Mouse (Mus musculus) CH12.LX (cell line): Measurements from ENCODE around the gene Slc31a1. TPM values are rescaled to one million over a fixed set of nuclear protein-coding genes. Genes with fewer than 3 reads are reported as not detected.
A peak's percentile ranks its signal among the peaks of the same experiment; 100 is the strongest.

ENCODE experiments used
- DNase-seq: peaks from one replicate; pipeline ENCODE4 v3.0.0-alpha.2; 2013; ENCODE audit errors: extremely low read depth
- H3K27ac ChIP-seq: 2 replicates; pipeline ENCODE4 v1.5.1; 2012; ENCODE audit warnings: low read depth, mild to moderate bottlenecking, control low read depth, moderate library complexity; ENCODE audit not compliant: insufficient read depth
- H3K27me3 ChIP-seq: replicated peaks from 2 replicates; pipeline ENCODE3; 2012; ENCODE audit warnings: inconsistent platforms
- H3K36me3 ChIP-seq, 2 experiments: replicated peaks in 1 of 2; 2 replicates each; pipeline versions ENCODE3 to v1.6.1; 2012; ENCODE audit warnings: inconsistent platforms in 1 of 2, low read length in 1 of 2, mild to moderate bottlenecking in 1 of 2, mixed read lengths in 1 of 2, moderate library complexity in 1 of 2; ENCODE audit not compliant: control insufficient read depth in 1 of 2, insufficient read depth in 1 of 2
- H3K4me1 ChIP-seq, 2 experiments: 2 replicates each; pipeline ENCODE4 v1.6.1; 2012; ENCODE audit warnings: inconsistent platforms in 1 of 2, moderate library complexity in 1 of 2; ENCODE audit not compliant: insufficient read depth in 2 of 2, control insufficient read depth in 1 of 2
- H3K4me2 ChIP-seq: 2 replicates; pipeline ENCODE4 v1.6.1; 2012; ENCODE audit warnings: low read depth, mild to moderate bottlenecking, control low read depth; ENCODE audit not compliant: poor library complexity, insufficient read depth, severe bottlenecking
- H3K4me3 ChIP-seq, 3 experiments: fragments of 150-350 bp in 1 of 3; sonication (generic) in 1 of 3; replicated peaks in 1 of 3; 2 replicates each; pipeline versions ENCODE3 to v1.5.1; 2011 to 2012; ENCODE audit warnings: low read depth in 2 of 3, low read length in 2 of 3, mild to moderate bottlenecking in 2 of 3, moderate library complexity in 2 of 3, control low read depth in 1 of 3, improper control_type of control experiment in 1 of 3, inconsistent platforms in 1 of 3, mixed read lengths in 1 of 3; ENCODE audit not compliant: poor library complexity in 1 of 3
- H3K79me2 ChIP-seq: replicated peaks from 2 replicates; pipeline ENCODE4 v1.6.1; 2012; ENCODE audit warnings: mild to moderate bottlenecking, moderate library complexity; ENCODE audit not compliant: control insufficient read depth, poor library complexity, insufficient read depth, severe bottlenecking; ENCODE audit errors: extremely low read depth
- H3K9ac ChIP-seq: 2 replicates; pipeline ENCODE4 v1.6.1; 2012; ENCODE audit warnings: low read depth, mild to moderate bottlenecking, control low read depth, moderate library complexity; ENCODE audit not compliant: insufficient read depth
- H3K9me3 ChIP-seq: replicated peaks from 2 replicates; pipeline ENCODE3; 2012; ENCODE audit warnings: low read length, inconsistent platforms, mixed read lengths
- BHLHE40 ChIP-seq: IDR thresholded peaks from 2 replicates; pipeline ENCODE4 v1.6.1; 2011; ENCODE audit warnings: mild to moderate bottlenecking, low read depth, low read length, improper control_type of control experiment
- CHD1 ChIP-seq: IDR thresholded peaks from 2 replicates; pipeline ENCODE4 v1.6.1; 2012; ENCODE audit warnings: low read depth, low read length, improper control_type of control experiment, inconsistent platforms
- CHD2 ChIP-seq: IDR thresholded peaks from 2 replicates; pipeline ENCODE4 v1.6.1; 2011; ENCODE audit warnings: low read length, improper control_type of control experiment
- ELF1 ChIP-seq: IDR thresholded peaks from 2 replicates; pipeline ENCODE4 v1.6.1; 2014; ENCODE audit warnings: low read depth, mild to moderate bottlenecking, inconsistent platforms, low read length, improper control_type of control experiment
- EP300 ChIP-seq: IDR thresholded peaks from 2 replicates; pipeline ENCODE4 v1.6.1; 2011; ENCODE audit warnings: low read length, improper control_type of control experiment
- IRF4 ChIP-seq: IDR thresholded peaks from 2 replicates; pipeline ENCODE4 v1.6.1; 2014; ENCODE audit warnings: low read depth, mild to moderate bottlenecking, inconsistent platforms, low read length, improper control_type of control experiment
- MAX ChIP-seq: IDR thresholded peaks from 2 replicates; pipeline ENCODE4 v1.6.1; 2011; ENCODE audit warnings: low read length, improper control_type of control experiment
- MAZ ChIP-seq: IDR thresholded peaks from 2 replicates; pipeline ENCODE4 v1.6.1; 2012; ENCODE audit warnings: low read depth, mild to moderate bottlenecking, inconsistent platforms, low read length, improper control_type of control experiment, moderate library complexity
- MEF2A ChIP-seq: IDR thresholded peaks from 2 replicates; pipeline ENCODE4 v1.6.1; 2014; ENCODE audit warnings: low read depth, mild to moderate bottlenecking, inconsistent platforms, low read length, improper control_type of control experiment, borderline replicate concordance
- MXI1 ChIP-seq: IDR thresholded peaks from 2 replicates; pipeline ENCODE4 v1.6.1; 2011; ENCODE audit warnings: mild to moderate bottlenecking, low read depth, low read length, improper control_type of control experiment
- MYC ChIP-seq: IDR thresholded peaks from 2 replicates; pipeline ENCODE4 v1.6.1; 2011; ENCODE audit warnings: low read depth, mild to moderate bottlenecking, improper control_type of control experiment, low read length
- SMC3 ChIP-seq: IDR thresholded peaks from 2 replicates; pipeline ENCODE4 v1.6.1; 2011; ENCODE audit warnings: low read depth, low read length, improper control_type of control experiment
- TBP ChIP-seq: conservative IDR thresholded peaks from 2 replicates; pipeline ENCODE4 v1.6.1; 2011; ENCODE audit warnings: low read depth, low read length, improper control_type of control experiment
- TCF12 ChIP-seq: IDR thresholded peaks from 2 replicates; pipeline ENCODE4 v1.6.1; 2014; ENCODE audit warnings: low read depth, mild to moderate bottlenecking, inconsistent platforms, low read length, improper control_type of control experiment
- USF1 ChIP-seq: IDR thresholded peaks from 2 replicates; pipeline ENCODE4 v1.6.1; 2014; ENCODE audit warnings: low read depth, mild to moderate bottlenecking, inconsistent platforms, low read length, improper control_type of control experiment
- USF2 ChIP-seq: conservative IDR thresholded peaks from 2 replicates; pipeline ENCODE4 v1.6.1; 2011; ENCODE audit warnings: low read depth, low read length, improper control_type of control experiment
- ZC3H11A ChIP-seq: IDR thresholded peaks from 2 replicates; pipeline ENCODE4 v1.6.1; 2012; ENCODE audit warnings: low read depth, mild to moderate bottlenecking, inconsistent platforms, low read length, improper control_type of control experiment
- ZKSCAN1 ChIP-seq: IDR thresholded peaks from 2 replicates; pipeline ENCODE4 v1.6.1; 2012; ENCODE audit warnings: low read depth, inconsistent platforms, low read length, improper control_type of control experiment, borderline replicate concordance
- ZNF384 ChIP-seq: IDR thresholded peaks from 2 replicates; pipeline ENCODE4 v1.6.1; 2012; ENCODE audit warnings: low read depth, low read length, improper control_type of control experiment, inconsistent platforms
- dilution Hi-C: fragments of 300-500 bp; cut with MboI; formaldehyde crosslinking; loops from 2 replicates; pipeline ENCODE4 v1.14.3; 2020; ENCODE audit warnings: low sequenced_read_pairs; ENCODE audit not compliant: extremely low pct_unique_long_range_greater_than_20kb, extremely low pct_ligation_motif_present
- in situ Hi-C: fragments of 300-500 bp; cut with MboI; formaldehyde crosslinking; loops from 3 replicates; pipeline ENCODE4 v1.14.3; 2019; ENCODE audit warnings: low sequenced_read_pairs, low pct_ligation_motif_present, low pct_unique_long_range_greater_than_20kb, mixed read lengths
- polyA plus RNA-seq: library from polyadenylated mRNA; unstranded; fragments of >175 nt; gene quantifications from 2 replicates; pipeline ENCODE4 v1.2.1, GENCODE M21; 2012; ENCODE audit warnings: low read depth; ENCODE audit not compliant: insufficient read length
- total RNA-seq, 2 experiments: library from RNA; depleted of rRNA; stranded (reverse); fragments of 300-350 nt in 1 of 2; fragments of >200 nt in 1 of 2; gene quantifications; 2 replicates each; pipeline ENCODE4 v1.2.3; 2012 to 2014

The Slc31a1 gene
- total and polyA plus RNA-seq, 3 experiments: 14.0 to 32.5 (median 19.7) TPM

DNA sequence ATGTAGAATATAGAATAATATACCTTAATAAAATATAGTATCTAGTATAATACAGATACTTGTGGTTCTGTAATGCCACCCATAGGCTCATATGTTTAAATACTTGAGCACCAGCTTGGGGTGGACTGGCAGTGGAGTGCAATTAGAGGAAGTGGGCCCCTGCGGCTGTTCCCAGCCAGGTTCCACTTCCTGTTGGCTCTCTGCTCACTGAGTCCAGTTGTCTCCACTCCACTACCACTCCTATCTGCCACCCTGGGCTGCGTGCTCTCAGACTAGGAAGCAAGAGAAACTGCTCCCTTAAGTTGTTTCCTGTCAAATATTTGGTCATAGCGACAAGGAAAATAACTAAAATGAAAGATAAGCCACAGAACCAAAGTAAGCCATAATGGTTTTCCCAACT, 37.8 kb upstream of the Slc31a1 start:
- Histone ChIP-seq H3K27ac (no peak overlapping the region), H3K4me1 (peaks cover 9 to 22% of the 10 kb centered on the region in 2 experiments), H3K36me3 (peaks cover 56 to 97% of the 10 kb centered on the region in 2 experiments), H3K27me3 (no peaks in the 10 kb centered on the region), H3K4me2 (no peak overlapping the region), H3K9me3 (no peaks in the 10 kb centered on the region), H3K9ac (no peak overlapping the region)
- dilution Hi-C loops: no loop called here
- TF ChIP-seq CHD1: no peak
- TF ChIP-seq ELF1: 0 out of 2 replicates have a peak, but pooled peaks have one; percentile 33
- TF ChIP-seq EP300: peak; percentile 83
- no peak for TF ChIP-seq MYC
- TF ChIP-seq IRF4: peak; percentile 84
- TF ChIP-seq, all 38 proteins: peak for 3
- in situ Hi-C loops: no loop called here
- DNase-seq: peak; percentile 54
- Histone ChIP-seq H3K4me3 (no peak overlapping the region), H3K79me2 (no peaks in the 10 kb centered on the region)

DNA sequence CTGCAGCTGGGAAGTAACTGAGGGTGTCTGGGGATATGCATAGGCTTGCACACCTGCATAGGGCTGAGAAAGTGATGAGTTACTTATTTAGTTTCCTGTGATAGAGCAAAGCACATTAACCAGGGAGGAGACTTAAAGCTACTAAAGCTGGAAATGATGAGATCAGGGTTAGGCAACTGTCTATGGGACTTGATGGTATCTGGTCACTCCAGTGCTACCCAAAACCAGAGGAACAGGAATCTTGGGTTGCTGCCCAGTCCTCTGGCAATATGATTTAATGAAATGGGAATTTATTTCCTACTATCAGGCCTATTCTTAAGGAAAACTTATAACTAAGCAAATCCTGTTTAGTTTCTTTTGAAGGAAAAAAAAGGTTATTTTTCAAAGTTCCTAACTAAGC, 34.4 kb upstream of the Slc31a1 start:
- H3K4me1 ChIP-seq: peaks cover 9 to 20% of the 10 kb centered on the region in 2 experiments
- dilution Hi-C loops: no loop called here
- H3K9ac ChIP-seq: no peak overlapping the region
- H3K27me3 ChIP-seq: no peaks in the 10 kb centered on the region
- in situ Hi-C loops: no loop called here
- no peaks in the 10 kb centered on the region for H3K79me2 ChIP-seq
- H3K27ac ChIP-seq: no peak overlapping the region
- H3K4me3 ChIP-seq: no peak overlapping the region
- no peak for DNase-seq
- H3K36me3 ChIP-seq: peaks cover 53 to 91% of the 10 kb centered on the region in 2 experiments
- no peaks in the 10 kb centered on the region for H3K9me3 ChIP-seq
- H3K4me2 ChIP-seq: no peak overlapping the region
- TF ChIP-seq USF2 (no peak), ZKSCAN1 (no peak), BHLHE40 (no peak), ZNF384 (no peak), ZC3H11A (no peak), MAZ (no peak), MAX (no peak), TBP (no peak), MEF2A (no peak), TCF12 (no peak), SMC3 (no peak), CHD2 (no peak), USF1 (no peak), MXI1 (no peak)
